Mouse (Mus musculus): ENCODE data around the gene Cspg4.
"Not testable (repeated sequence)": the region's sequence is repeated elsewhere in the genome, so short reads cannot be mapped to it uniquely, and the experiment has no call there.

Gene Cspg4

GRCm38 (mm10) chr9:56891517-56892011 is 26.7 kb downstream of the Cspg4 start:
- peak; percentile 88 for DNase-seq (ENCODE audit: low read depth)

DNA sequence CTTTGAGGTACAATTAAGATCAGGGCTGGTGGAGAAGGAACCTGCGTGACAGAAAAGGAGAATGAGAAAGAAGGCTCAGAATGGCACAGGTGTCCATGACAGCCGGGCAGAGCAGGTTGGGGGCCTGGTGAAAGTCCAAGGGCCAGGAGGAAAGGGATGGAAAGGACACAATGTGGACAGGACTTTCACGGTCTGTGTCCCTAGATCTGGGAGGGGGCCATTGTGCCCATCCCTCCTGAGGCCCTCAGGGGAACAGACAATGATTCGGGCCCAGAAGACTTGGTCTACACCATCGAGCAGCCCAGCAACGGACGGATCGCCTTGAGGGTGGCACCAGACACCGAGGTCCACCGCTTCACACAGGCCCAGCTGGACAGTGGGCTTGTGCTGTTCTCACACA is 27.3 kb downstream of the Cspg4 start:
- no peak for DNase-seq (ENCODE audit: low read depth)

- DNase-seq (ENCODE audit: low read depth): no peak
Observed at GRCm38 (mm10) chr9:56893313-56893712, 28.5 kb downstream of the Cspg4 start.

- peak; percentile 57 for DNase-seq (ENCODE audit: low read depth)
Observed at GRCm38 (mm10) chr9:56894006-56894405, 29.2 kb downstream of the Cspg4 start.

DNA sequence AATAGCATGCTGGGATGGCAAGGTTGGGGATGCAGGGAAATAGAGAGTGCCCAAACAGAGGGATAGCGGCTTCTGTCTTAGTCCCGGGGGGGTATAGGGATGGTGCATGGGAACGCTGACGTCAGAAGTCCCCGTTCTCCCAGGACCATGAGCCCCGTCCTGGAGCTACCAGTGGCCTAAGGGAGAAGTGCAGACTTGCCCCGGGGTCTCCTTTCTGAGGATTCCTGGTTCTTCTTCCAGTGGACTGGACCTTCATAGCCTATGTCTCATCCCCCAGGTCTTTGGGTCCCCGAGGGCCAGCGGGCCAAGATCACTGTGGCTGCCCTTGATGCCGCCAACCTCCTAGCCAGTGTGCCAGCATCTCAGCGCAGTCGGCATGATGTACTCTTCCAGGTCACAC is 31.9 kb downstream of the Cspg4 start:
- no peak for DNase-seq (ENCODE audit: low read depth)

DNA sequence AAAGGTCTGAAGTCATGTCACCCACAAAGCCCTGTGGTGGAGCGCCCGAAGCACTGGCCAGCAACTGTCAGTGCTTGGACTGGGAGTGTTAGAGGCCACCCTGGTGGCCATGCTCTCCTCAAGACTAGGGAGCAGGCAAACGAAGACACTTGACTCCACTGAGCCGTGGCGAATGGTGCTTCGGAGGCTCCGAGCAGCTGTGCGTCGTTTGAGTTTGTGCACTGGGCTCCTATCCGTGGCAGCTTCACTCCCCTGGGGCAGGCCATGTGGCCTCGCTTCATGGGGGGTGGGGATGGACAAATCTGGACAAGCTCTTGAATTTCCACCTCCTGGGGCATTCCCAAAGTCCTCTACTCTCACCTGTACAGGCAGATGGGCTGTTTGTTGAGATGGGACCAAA is 34.6 kb downstream of the Cspg4 start:
- DNase-seq (ENCODE audit: low read depth): no peak

- no peak for DNase-seq (ENCODE audit: low read depth)
Observed at GRCm38 (mm10) chr9:56900060-56900459, 35.2 kb downstream of the Cspg4 start.

DNA sequence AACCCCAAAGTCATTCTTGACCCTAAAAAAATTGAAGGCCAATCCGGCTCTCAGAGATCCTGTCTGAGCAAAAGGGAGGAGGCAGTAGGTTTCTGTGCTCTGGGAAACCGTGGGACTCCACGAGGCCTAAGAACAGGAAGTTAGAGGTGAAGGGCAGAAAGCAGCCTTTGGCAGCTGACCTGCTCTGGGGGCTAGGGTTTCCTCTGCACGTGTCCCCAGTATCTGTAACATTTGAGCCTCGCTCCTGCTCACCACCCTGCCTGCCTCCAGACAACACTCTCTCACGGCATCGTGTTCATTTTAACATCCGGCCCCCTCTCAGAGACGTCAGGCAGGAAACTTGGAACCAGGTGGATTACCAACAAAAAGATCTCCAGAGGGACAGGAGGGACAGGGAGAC is 35.7 kb downstream of the Cspg4 start:
- DNase-seq (ENCODE audit: low read depth): no peak

- no peak for DNase-seq (ENCODE audit: low read depth)
Observed at GRCm38 (mm10) chr9:56901187-56901586, 36.4 kb downstream of the Cspg4 start.

GRCm38 (mm10) chr9:56903662-56904061 is 38.8 kb downstream of the Cspg4 start:
- DNase-seq (ENCODE audit: low read depth): no peak

- peak; percentile 80 for DNase-seq (ENCODE audit: low read depth)
Observed at GRCm38 (mm10) chr9:56907549-56907948, 42.7 kb downstream of the Cspg4 start.

- not testable (repeated sequence) for DNase-seq (ENCODE audit: low read depth)
Observed at GRCm38 (mm10) chr9:56909991-56910390, 45.2 kb downstream of the Cspg4 start.

- DNase-seq (ENCODE audit: low read depth): no peak
Observed at GRCm38 (mm10) chr9:56911017-56911416, 46.2 kb downstream of the Cspg4 start.

- peak; percentile 89 for DNase-seq (ENCODE audit: low read depth)
Observed at GRCm38 (mm10) chr9:56913991-56914390, 49.2 kb downstream of the Cspg4 start.

- no peak for DNase-seq (ENCODE audit: low read depth)
Observed at GRCm38 (mm10) chr9:56915116-56915515, 50.3 kb downstream of the Cspg4 start.

GRCm38 (mm10) chr9:56915695-56916410 is 51.0 kb downstream of the Cspg4 start:
- DNase-seq (ENCODE audit: low read depth): no peak

GRCm38 (mm10) chr9:56917131-56917530 is 52.3 kb downstream of the Cspg4 start:
- no peak for DNase-seq (ENCODE audit: low read depth)

- no peak for DNase-seq (ENCODE audit: low read depth)
Observed at GRCm38 (mm10) chr9:56918466-56918865, 53.6 kb downstream of the Cspg4 start.

GRCm38 (mm10) chr9:56922746-56923145 is 57.9 kb downstream of the Cspg4 start:
- no peak for DNase-seq (ENCODE audit: low read depth)

DNA sequence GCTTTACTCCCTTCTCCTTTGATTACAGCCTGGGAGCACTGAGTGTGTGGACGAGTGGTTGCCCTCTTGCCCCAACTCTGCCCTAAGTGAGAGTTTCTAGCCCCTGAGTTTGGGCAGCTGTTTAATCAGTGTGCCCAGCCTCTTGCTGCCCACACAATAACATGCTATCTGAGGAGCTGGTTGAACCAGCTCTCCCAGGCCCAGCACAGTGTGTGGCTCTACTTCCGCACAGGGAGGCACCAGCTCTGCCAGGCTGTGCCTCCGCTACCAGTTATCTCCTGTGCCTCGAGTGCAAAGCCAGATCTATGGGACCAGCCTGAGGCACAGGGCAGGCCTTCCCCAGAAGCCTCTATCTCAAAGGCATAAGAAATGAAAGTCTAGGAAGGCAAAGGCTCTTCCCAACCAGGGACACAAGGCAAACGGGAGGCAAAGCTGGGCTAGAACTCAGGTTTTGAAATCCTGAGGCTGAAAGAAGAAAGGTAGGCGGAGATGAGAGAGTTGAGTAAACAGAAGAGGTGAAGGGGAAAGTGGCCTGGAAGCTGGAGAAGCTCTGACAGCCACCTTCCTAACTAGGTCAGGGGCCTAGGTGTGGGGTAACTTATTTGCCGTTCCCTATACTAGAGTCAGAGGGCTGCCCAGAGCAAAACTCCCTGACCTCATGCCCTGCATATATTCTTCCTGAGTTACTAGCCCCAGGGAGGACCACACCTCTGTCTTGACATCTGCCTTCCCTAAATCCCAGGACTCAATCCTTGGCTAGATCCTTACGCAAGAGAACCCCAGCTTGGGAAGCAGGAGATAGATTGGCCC is 59.2 kb downstream of the Cspg4 start:
- no peak for DNase-seq (ENCODE audit: low read depth)

DNA sequence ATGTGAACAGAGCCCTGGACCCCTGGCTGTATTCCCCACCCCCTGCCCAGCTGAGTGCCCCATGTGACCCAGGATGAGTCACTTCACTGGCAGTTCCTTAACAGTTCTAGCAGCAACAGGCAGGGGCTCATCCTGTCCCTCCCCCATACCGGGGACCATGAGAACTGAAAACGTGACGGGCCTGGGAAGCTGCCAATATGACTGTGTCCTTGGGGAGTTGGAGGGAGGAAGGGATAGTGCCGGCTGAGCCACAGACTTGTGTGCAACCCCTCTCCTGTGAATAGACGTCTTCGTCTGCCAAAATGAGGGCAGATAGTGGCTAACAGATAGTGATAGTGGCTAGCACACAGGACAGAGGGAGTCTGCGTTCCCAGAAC is 59.8 kb downstream of the Cspg4 start:
- DNase-seq (ENCODE audit: low read depth): peak; percentile 89

- DNase-seq (ENCODE audit: low read depth): no peak
Observed at GRCm38 (mm10) chr9:56925291-56926024, 60.6 kb downstream of the Cspg4 start.

- DNase-seq (ENCODE audit: low read depth): no peak
Observed at GRCm38 (mm10) chr9:56926025-56926360, 61.2 kb downstream of the Cspg4 start.

All from NIH3T3 (cell line).